Mouse (Mus musculus) frontal cortex, postnatal 14 days (tissue): ENCODE results near the gene Tnni3k.
"Not testable (repeated sequence)": the region's sequence is repeated elsewhere in the genome, so short reads cannot be mapped to it uniquely, and the experiment has no call there.

Experiments used
- DNase-seq, 2 experiments: peaks; one replicate each; pipeline ENCODE4 v3.0.0; 2022; ENCODE audit warnings: low spot score in 2 of 2

Gene Tnni3k

DNA sequence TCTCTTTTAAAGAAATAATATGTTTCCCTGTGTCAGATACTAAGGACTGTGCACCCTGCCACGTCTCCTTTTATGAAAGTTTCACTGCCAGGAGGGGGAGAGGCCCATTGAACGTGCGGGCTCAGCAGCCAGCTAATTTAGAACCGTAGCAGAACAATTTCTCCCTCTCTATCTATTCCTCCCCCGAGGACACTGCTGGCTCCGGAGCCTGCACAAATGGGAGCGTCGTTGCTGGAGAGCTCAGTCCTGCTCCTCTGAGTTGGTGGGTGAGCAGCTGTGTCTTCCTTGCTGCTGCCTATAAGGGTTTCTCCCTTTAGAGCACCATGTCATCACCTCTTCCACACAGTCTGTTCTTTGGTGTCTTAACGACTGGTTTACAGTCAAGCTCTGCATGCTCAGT is 220.8 kb downstream of the Tnni3k start:
- DNase-seq = no peak

DNA sequence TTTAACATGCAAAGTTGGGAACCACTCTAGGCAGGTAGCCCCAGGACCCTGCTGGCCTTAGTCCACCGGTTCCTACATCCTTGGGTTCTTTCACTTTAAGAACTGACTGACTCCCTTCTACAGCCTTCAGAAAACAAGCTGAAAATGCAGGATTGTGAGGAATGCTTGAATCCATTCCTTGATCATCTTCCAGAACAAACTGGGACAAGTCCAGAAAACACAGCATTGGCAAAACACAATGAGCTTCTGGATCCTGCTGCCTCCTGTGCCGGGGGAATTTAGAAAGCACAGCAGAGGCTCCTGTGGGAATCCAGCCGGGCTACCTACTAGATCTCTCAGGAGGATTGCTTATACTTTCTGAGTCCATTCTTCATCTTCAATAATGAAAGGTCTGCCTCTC is 229.5 kb downstream of the Tnni3k start:
- no peak for DNase-seq

DNA sequence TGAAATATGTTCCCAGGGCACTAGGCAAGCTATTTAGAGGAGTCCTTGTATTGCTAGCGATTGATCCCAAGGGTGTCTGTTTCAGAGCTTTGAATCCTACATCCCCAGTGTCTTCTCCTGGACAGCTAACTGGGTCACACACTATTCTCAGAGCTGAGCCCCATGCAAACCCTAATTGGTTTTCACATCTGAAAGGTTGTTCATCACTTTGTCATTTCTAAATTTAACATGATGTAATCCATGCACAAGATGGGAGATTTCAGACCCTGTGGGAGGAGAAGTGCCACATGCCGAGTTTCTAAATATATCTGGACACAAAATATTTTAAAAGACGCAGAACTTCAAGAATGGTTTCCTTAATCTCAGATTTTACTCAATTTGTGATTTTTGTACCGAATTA is 230.5 kb downstream of the Tnni3k start:
- no peak for DNase-seq

DNA sequence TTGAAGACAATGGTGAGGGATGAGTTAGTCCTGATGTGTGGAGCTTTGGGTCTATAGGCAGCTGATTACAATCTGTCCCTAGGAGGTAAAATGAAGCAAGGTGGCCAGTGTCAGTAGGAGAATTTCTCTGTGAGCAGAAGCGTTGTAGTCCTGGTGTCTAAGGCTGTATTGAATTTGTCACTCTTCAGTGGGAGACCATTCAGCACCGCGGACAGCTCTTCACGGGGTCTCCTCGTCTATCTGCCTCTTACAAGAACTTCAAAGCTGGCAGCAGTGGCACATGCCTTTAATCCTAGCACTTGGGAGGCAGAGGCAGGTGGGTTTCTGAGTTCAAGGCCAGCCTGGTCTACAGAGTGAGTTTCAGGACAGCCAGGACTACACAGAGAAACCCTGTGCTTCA is 235.5 kb downstream of the Tnni3k start:
- DNase-seq = not testable (repeated sequence)

DNA sequence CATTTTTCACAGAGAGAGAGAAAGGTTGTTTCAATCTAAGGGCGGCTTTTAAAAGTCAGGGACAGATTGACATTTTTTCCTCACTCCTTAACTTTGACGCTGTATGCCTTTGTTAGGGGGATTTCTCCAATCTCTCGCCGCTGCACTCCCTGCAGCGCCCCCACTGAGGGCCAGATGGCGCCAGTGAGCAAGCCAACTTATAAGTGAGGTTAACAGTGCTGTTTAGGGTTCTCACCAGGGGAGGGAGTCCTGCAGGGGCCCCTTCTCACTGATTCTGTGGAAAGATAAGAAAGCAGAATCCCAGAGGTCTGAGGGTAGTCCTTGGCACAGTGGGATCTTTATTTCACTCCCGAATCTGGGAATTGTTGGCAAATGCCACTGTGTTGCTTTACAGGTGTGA is 237.5 kb downstream of the Tnni3k start:
- DNase-seq = peak; percentile 56 to 79

DNA sequence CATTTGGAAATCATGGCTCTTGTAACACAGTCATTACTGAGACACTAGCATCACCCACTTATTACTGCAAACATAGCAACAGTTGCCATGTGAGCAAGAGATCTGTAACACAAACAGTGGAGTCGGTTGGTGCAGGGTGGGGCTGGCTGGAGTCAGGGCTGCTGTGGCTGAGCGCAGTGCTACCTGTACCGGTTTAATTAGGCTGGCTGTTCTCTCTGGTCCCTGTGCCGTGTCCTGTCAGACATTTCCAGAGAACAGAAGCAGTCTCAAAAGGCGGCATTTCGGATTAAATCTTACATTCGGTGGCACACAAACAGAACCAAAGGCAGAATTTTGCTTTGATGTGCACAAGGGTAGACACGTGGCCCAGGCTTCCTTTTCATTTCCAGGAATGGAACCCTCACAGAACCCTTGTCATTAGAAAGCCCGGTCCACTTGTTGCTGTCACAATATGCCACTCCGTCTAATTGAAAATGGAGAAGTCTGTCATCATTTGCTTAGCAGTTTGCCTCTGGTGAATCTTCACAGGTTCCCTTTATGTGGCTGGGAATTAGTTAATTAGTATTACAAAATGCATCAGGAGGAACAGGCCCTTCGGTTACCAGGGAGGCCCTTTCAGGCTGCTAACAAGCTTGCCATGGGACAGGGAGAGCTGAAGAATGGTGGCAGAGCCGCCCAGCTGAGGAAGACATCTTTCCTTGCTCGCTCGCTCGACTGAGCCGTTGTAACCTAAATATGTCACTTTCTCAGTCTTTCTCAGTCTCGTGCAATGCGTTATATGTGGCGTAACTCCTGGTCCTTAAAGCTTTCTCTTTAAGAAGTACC is 238.2 kb downstream of the Tnni3k start:
- DNase-seq = peak; percentile 45 to 46

DNA sequence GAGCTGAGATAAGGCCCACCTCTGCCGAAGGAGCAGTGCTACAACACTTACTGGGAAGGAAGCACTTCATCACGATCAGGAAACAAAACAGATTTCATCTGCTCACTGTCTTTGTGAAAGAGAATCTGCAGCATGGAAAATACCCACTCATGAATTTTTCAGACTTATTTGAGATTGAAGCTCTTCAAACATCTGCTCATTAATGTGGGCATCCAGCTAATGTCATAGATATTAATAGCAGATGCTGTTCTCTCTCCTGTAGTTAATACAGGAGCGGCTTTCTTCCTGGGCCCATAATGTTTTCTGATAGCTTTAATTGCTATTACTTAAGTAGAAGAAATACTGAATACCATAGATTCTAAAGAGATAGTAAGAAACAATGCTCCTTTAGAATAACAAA is 239.0 kb downstream of the Tnni3k start:
- DNase-seq = no peak

DNA sequence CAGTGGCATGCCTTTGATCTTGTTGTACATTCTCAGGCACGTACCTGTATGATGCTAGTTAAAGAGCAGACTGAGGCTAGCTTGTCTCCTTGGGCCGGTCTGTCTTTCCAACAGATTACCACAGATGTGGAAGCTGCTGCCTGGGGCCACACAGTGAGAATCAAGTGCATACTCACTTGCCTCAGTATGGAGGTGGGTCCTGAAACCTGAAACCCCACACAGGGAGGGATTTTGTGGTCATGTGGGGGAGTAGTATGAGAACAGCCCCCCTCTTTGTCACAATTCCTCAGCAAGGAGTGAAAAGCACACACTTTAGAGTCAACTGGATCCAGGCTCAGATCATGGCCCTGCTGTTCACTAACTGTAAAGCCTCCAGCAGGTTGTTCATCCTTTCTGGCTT is 239.6 kb downstream of the Tnni3k start:
- DNase-seq = no peak

DNA sequence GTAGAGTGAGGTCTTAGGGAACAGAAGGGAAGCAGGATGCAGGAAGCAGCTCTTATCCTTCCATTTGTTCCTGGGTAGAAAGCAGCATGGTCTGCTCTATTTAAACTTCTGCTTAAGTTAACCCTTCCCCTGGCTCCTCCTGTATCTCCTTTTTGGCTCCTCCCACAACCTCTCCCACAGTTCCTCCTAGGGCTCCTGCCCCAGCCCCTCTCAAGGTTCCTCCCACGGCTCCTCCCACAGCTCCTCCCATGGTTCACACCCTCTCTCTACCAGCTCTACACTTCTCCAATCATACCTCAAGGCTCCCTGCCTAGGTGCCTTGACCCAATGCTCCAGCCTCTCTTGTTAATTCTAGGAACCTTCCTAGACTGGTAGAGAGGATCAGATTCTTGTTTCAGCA is 242.3 kb downstream of the Tnni3k start:
- no peak for DNase-seq

DNA sequence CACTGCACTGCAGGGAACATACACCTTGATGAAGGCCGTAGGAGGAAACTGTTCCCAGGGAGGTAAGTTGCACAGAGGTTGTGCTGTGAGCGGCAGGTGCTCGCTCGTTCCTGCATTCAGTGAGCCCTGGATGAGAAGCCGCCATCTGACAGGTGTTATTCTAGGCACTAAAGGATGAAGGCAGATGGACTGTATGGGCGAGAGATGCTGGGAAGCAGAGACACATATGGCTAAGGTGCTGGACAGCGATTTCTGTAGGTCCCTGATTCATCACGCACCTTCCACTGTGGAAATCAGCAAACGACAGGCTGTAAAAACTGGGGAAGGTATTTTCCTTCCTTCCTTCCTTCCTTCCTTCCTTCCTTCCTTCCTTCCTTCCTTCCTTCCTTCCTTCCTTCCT is 243.4 kb downstream of the Tnni3k start:
- DNase-seq = no peak

DNA sequence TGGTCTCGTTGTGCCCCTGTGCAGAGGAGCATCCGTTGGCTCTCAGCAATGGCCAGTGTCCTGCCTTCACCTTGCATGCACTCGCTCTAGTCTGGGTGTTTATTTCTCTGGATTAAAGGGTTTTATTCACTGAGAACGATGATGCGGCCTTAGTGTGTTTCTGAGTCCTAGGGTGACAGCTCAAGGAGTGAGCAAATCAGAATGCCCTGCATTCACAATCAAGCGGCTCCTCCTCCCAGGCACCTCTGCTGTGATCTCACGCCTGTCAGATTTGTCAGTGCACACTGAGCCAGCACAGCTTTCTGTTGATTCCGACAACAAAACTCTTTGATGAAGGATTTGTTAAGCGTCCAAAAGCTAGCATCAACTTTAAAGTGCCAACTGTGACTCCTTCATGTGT is 243.9 kb downstream of the Tnni3k start:
- DNase-seq = no peak

DNA sequence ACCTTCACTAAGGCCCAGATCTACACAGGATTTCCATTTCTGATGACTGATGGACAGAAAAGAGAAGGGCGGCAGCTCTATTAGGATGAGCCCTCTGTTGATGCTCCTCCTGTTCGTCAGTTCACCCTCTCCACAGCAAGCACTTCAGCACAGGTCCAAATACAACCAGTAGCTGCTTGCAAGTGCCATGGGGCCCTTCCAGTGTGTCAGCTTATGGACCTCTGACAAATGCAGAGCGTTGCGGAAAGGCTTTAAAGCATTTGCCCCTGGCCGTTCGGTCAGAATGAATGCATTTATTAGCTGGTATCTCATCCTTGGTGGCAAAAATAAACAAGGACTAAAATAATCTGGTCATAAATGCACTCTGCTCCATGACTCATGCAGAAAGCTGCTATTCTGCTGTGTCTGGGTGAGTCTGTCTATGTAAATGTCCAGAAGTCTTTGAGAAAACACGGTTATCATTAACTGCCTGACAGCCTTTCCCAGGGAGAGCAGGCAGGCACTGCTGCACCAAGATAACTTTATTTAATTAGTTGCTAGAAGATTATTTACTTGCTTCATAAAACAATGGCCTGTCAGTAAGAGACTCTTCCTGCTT is 244.8 kb downstream of the Tnni3k start:
- no peak for DNase-seq

DNA sequence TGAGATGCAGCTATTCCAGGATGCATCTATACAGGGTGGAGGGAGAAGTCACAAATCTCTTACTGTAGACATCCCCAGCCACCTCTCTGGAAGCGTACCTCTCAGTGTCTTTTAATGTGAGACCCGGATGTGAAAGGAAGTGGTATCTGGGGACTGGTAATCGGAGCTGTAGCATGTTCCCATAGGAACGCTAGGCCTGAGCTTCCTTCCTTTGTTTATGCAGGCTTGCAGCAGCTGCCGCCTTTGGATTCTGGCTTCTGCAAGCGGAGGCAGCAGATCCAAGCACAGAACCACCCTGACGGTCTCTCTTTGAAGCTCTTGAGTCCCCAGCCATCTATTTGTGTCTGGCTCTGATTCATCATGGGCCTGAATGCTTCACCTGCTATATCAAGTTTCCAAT is 248.6 kb downstream of the Tnni3k start:
- DNase-seq = peak; percentile 40 to 62

DNA sequence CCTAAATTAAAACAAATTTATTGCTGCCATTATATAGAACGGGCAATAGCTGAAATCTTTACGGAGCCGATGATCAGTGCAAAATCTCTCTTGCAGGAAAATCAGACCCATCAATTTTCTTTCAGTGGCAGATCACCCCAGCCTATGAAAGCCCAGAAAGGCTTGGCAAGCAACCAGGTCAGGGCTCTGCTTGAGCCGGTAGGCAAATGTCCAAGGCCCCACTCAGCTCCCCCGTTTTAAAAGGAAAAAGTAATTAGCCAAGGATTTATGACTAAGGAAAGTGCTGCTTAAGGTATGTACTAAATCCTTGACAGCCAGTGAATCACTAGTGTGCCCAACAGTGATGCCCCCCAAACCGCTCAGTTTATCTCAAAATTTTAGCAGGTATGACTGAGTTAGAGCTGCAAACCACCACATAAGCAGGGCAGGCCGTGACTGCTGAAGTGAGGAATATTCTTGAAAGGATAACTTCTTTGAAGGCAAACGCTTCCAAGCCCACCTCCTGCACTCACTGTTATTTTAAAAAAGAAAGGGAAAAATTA is 254.2 kb downstream of the Tnni3k start:
- DNase-seq = no peak

DNA sequence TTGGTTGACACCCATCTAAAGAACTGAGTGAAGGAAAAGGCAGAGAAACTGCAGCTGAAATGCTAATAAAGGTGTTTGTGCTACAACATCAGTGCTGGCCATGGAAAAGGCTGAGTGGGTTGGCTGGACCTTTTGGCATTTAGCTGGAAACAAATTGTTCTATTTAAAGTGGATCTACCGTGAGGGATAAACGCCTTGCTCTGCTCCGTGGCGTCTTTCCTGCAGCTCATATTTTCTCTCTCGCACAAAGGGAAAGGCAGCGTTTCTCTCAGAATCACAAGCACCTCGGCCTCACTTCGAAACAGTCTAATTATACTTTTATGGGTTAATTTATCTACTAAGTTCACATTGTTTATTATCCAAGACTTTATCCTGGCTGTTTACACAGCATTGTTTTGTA is 254.8 kb downstream of the Tnni3k start:
- no peak for DNase-seq

DNA sequence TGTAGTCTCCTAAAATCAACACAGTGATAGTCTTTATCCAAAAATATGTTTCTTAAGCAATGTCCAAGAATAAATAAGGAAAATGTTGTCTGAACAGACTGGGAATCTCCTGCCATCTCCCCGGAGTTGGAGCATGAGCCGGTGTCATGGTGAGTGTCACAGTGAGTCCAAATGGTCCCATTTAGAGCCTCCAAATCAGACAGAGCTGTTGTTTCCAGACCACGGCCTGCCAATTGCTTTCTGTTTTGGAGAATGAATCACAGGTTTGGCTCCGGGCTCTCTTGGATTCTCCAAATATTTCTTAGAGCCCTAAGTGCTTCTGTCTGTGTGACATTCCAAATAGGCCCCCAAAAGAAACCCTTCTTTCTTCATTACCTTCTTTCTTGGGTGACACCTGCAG is 256.4 kb downstream of the Tnni3k start:
- DNase-seq = no peak

DNA sequence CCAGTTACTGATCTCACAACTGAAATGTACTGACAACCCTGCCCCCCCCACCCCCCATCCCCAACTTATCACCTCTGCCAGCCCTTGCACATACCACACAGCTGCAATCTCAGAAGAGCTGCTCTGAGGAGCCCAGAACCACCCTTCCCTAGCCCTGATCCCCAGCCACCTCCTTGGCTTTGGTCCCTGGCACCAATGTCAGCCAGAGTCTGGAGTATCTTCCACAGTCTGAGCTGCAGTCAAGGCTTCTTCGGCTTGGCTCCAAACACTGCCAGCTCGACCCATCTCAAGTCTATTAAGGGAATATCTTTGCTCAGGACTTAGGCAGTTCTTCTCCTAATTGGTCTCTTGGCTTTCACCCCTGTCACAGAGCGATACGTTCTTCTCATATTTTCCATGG is 261.6 kb downstream of the Tnni3k start:
- no peak for DNase-seq

DNA sequence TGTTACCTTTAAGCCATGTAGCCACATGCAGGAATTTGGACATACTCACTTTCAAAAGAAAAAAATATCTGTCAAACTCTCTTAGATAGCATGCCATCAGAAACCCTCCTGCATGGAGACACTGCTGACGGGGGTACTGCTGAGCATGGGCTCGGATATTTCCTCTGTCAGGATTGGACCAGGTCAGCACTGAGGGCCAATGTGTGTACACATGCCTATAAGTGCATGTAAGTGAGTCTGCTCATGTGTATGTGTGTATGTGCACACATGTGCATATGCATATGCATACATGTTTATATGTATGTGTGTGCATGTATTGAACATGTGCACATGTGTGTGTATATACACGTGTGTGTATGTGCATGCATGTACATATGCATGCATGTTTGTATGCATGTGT is 267.6 kb downstream of the Tnni3k start:
- no peak for DNase-seq

DNA sequence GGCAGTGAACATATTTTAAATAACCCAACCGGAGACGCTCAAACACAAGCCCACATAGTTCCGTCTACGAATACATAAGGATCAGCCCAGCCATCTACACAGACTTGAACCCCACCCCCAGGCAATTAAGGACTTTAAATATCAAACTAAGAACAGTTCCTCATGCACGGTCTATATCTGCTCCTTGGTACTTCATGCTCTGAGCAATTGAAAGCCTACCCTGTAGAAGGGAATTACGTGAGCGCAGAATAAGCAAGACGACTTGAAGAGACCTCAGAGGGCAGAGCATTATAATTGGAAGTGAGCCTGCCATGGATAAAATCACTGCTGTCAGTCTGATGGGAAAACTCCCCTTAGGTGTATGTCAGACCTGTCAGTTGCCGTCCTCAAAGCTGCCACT is 268.9 kb downstream of the Tnni3k start:
- DNase-seq = no peak

DNA sequence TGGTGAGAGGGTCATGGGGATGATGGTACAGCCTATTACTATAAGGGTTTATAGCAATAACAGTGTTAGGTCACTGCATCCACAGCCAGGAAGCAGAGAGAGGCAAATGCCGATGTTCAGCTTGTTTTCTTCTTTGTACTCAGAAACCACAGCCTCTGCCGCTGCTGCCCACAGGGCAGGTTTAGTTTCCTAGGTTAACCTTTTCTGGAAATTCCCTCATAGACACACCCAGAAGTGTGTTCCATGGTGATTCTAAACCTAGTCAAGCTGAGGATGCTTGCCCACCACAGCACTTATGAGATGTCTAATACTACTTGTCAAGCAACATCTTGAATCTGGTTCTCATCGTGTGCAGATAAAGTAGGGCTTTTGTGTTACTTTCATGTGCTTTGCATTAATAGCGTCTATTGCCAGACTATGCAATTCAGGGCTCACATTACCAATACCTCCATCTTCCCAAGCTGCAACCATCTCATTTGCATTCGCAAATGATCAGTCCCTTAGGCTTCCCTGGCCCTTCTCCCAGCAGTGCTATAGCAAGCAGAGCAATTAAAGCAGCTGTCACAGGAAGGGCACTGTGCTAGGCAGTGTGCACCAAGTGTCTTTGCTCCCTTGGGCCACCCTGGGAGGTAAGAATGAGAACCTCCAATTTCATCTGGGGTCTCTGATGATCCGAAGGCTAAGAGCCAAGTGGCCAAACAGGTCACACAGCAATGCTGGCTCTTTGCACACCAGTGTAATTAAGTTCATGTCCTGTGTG is 276.2 kb downstream of the Tnni3k start:
- DNase-seq = no peak

DNA sequence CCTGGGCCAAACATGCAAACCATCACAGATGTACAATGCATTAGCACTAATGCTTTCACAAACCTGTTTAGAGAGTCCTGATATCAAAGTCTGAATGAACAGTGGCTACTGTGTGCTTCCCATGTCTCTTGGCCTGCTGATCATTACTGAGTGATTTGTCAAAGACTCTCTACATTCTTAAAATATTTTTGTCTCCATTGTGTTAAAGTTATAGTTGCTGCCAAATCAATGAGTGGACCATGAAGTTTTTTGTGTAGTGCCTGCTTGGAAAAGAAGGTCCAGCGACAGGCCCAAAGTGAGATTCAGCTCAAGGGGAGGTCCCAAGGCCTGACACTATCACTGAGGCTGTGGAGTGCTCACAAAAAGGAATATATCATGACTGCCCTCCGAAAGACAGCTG is 283.6 kb downstream of the Tnni3k start:
- no peak for DNase-seq

DNA sequence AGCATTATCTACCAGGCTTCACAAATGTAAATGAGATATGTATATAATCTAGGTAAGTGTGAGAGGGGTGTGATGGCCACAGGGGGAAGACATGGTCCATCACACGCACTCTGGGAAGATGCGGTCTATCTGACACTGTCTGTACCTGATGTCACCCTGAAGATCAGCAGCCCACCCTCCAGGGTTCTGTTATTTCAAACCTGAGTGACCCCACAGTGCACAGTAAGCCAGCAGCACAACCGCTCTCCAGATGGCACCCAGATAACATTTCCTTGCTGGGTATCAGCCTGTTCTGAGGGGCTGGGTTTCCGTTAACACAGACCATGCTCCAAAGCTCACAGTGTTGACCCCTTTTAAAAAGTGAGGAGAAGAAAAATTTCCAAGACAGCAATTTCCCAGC is 288.9 kb downstream of the Tnni3k start:
- DNase-seq = no peak

DNA sequence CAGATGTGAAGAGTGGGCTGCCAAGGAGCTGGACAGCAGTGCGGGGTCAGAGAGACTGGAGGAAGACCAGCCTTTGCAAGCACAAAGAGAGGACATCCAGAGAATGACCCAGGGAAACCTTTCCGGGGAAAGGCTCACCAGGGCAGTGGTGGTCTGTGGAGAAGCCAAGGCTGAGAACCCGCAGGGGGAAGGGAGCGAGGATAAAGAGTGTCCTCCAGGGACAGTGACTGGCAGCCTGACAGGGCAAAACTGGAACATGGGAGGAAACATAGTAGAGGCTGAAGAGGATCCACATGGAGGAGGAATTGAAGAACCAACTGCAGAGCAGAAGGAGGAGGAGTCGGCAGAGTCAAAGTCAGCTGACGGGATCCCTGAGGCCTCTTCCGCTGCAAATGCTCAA is 291.1 kb downstream of the Tnni3k start:
- no peak for DNase-seq
